Mouse (Mus musculus) bone marrow, adult 2 months (tissue): ENCODE measurements around the gene Lmbrd1.

Experiments
- CTCF ChIP-seq: fragments of 200-500 bp; IDR thresholded peaks from 2 replicates; pipeline ENCODE4 v1.5.1; 2011; ENCODE audit warnings: low read length, control low read depth; ENCODE audit not compliant: control insufficient read depth, insufficient read depth
- POLR2A ChIP-seq: fragments of 200-500 bp; IDR thresholded peaks from 2 replicates; pipeline ENCODE4 v1.6.1; 2011; ENCODE audit warnings: low read depth, mild to moderate bottlenecking, control low read depth, low read length, borderline replicate concordance; ENCODE audit not compliant: control insufficient read depth

GRCm38 (mm10) chr1:24716301-24716700 lies 37.9 kb downstream of the Lmbrd1 start:
- no peak for TF ChIP-seq CTCF
- TF ChIP-seq POLR2A = no peak
